Mouse (Mus musculus) left cerebral cortex, adult 18-20 months (tissue): ENCODE measurements around the gene Fam166b. TPM values are rescaled to one million over a fixed set of nuclear protein-coding genes. Genes with fewer than 3 reads are reported as not detected.
A peak's percentile ranks its signal among the peaks of the same experiment; 100 is the strongest.

ENCODE experiments used
- DNase-seq, 2 experiments: peaks; one replicate each; pipeline ENCODE4 v3.0.0; 2021 to 2022; ENCODE audit warnings: low spot score in 2 of 2, mixed read lengths in 1 of 2
- total RNA-seq, 2 experiments: library from RNA; stranded (reverse); gene quantifications; 2 replicates each; pipeline ENCODE4 v1.2.3; 2021

Gene Fam166b
- total RNA-seq, 2 experiments from 2014 or later, result 0.82 to 1.2 TPM

GRCm38 (mm10) chr4:43381408-43382154, 47.4 kb downstream of the Fam166b start, which contains the start of gene Rusc2:
Gene Rusc2, plus strand, starts transcription at chr4:43381979.
- DNase-seq, result peak; percentile 93 to 96

GRCm38 (mm10) chr4:43380951-43381350, 48.0 kb downstream of the Fam166b start:
- DNase-seq, result no peak

- DNase-seq, result no peak
These were observed 49.3 kb downstream of the Fam166b start for GRCm38 (mm10) chr4:43379601-43380000.

Other genes starting within 250 kb of the Fam166b start
- under 1 TPM; 0.19 to 0.44 TPM for gene Atp8b5, start 162.0 kb downstream of the Fam166b start, total RNA-seq
- gene Rusc2, start 47.2 kb downstream of the Fam166b start, total RNA-seq, result 100 to 1,000 TPM; 128 to 146 TPM
- 10 to 100 TPM; 90.6 to 96.5 TPM for gene Tesk1, start 12.8 kb upstream of the Fam166b start, total RNA-seq
- gene Cd72, start 25.5 kb upstream of the Fam166b start, total RNA-seq, result 1 to 10 TPM in 1 of 2 experiments, under 1 TPM in 1; 0.84 to 1.3 TPM
- gene Sit1, start 54.6 kb upstream of the Fam166b start, total RNA-seq, result not detected
- gene Ccdc107, start 63.8 kb upstream of the Fam166b start, total RNA-seq, result 10 to 100 TPM; 29.9 to 30.0 TPM
- 1 to 10 TPM in 1 of 2 experiments, under 1 TPM in 1; 0.21 to 1.8 TPM for gene Arhgef39, start 70.6 kb upstream of the Fam166b start, total RNA-seq
- 1 to 10 TPM in 1 of 2 experiments, under 1 TPM in 1; 0.42 to 1.8 TPM for gene Car9, start 77.8 kb upstream of the Fam166b start, total RNA-seq
- 1 to 10 TPM; 8.4 to 9.9 TPM for gene Tpm2, start 94.6 kb upstream of the Fam166b start, total RNA-seq
- gene Creb3, start 133.2 kb upstream of the Fam166b start, total RNA-seq, result 10 to 100 TPM; 78.1 to 80.9 TPM
- gene Tln1, start 133.6 kb upstream of the Fam166b start, total RNA-seq, result 10 to 100 TPM; 51.7 to 51.8 TPM
- 10 to 100 TPM; 44.8 to 50.1 TPM for gene Rgp1, start 149.6 kb upstream of the Fam166b start, total RNA-seq
- gene Gba2, start 149.7 kb upstream of the Fam166b start, total RNA-seq, result 10 to 100 TPM; 62.1 to 64.2 TPM
- not detected for gene Msmp, start 155.4 kb upstream of the Fam166b start, total RNA-seq
- gene Npr2, start 202.8 kb upstream of the Fam166b start, total RNA-seq, result 10 to 100 TPM; 47.5 to 48.4 TPM
- gene Spag8, start 224.5 kb upstream of the Fam166b start, total RNA-seq, result 1 to 10 TPM in 1 of 2 experiments, under 1 TPM in 1; 0.87 to 2.1 TPM
- 10 to 100 TPM; 34.1 to 40.5 TPM for gene Hint2, start 227.3 kb upstream of the Fam166b start, total RNA-seq
- gene Tmem8b, start 239.8 kb upstream of the Fam166b start, total RNA-seq, result 10 to 100 TPM; 57.7 to 64.8 TPM
- gene Fam221b, start 240.0 kb upstream of the Fam166b start, total RNA-seq, result 1 to 10 TPM; 1.6 to 1.7 TPM